Mouse (Mus musculus): Measurements from ENCODE around the gene Nup153. TPM values are rescaled to one million over a fixed set of nuclear protein-coding genes. Genes with fewer than 3 reads are reported as not detected.

The Nup153 gene
- polyA plus RNA-seq, 1 experiment from 2014 or later: 25.9 TPM

GRCm38 (mm10) chr13:46695932-46696331 is 31.8 kb downstream of the Nup153 start:
- peaks cover 47% of the 10 kb centered on the region for H3K36me3 ChIP-seq (replicated peaks; ENCODE audit: control insufficient read depth, insufficient read depth)
- H3K4me1 ChIP-seq (replicated peaks; ENCODE audit: control insufficient read depth, insufficient read depth, low read length): no peaks in the 10 kb centered on the region
- H3K4me2 ChIP-seq (replicated peaks): no peak overlapping the region
- H3K27ac ChIP-seq: no peak overlapping the region
- H3K9me3 ChIP-seq (ENCODE audit: control insufficient read depth, low read length): no peaks in the 10 kb centered on the region
- WGBS: 92% methylated on average over 1 of the region's 1 CpGs
- H3K27me3 ChIP-seq (ENCODE audit: control insufficient read depth, insufficient read depth, low read length): no peaks in the 10 kb centered on the region
- no peak overlapping the region for H3K4me3 ChIP-seq (replicated peaks; ENCODE audit: low read length)
- ATAC-seq (ENCODE audit: low FRiP score) (no peak), DNase-seq (ENCODE audit: low spot score) (no peak)
- H3K9ac ChIP-seq: no peak overlapping the region

- H3K36me3 ChIP-seq (replicated peaks; ENCODE audit: control insufficient read depth, insufficient read depth): peaks cover 44% of the 10 kb centered on the region
- no peak for DNase-seq (ENCODE audit: low spot score)
- no peak overlapping the region for H3K27ac ChIP-seq
- H3K9me3 ChIP-seq (ENCODE audit: control insufficient read depth, low read length): no peaks in the 10 kb centered on the region
- no peaks in the 10 kb centered on the region for H3K27me3 ChIP-seq (ENCODE audit: control insufficient read depth, insufficient read depth, low read length)
- no peak for ATAC-seq (ENCODE audit: low FRiP score)
- H3K4me1 ChIP-seq (replicated peaks; ENCODE audit: control insufficient read depth, insufficient read depth, low read length): no peaks in the 10 kb centered on the region
- H3K9ac ChIP-seq: no peak overlapping the region
- no peak overlapping the region for H3K4me3 ChIP-seq (replicated peaks; ENCODE audit: low read length)
- 68% methylated on average over 1 of the region's 1 CpGs for WGBS
- H3K4me2 ChIP-seq (replicated peaks): no peak overlapping the region
Observed at GRCm38 (mm10) chr13:46695296-46695908, 32.3 kb downstream of the Nup153 start.

- Histone ChIP-seq H3K4me3 (replicated peaks; ENCODE audit: low read length) (no peak overlapping the region), H3K27ac (no peak overlapping the region), H3K4me2 (replicated peaks) (no peak overlapping the region), H3K27me3 (ENCODE audit: control insufficient read depth, insufficient read depth, low read length) (no peaks in the 10 kb centered on the region), H3K9ac (no peak overlapping the region), H3K4me1 (replicated peaks; ENCODE audit: control insufficient read depth, insufficient read depth, low read length) (no peaks in the 10 kb centered on the region), H3K36me3 (replicated peaks; ENCODE audit: control insufficient read depth, insufficient read depth) (peaks cover 63% of the 10 kb centered on the region), H3K9me3 (ENCODE audit: control insufficient read depth, low read length) (no peaks in the 10 kb centered on the region)
- DNase-seq (ENCODE audit: low spot score): no peak
- 89% methylated on average over 4 of the region's 4 CpGs for WGBS
- no peak for ATAC-seq (ENCODE audit: low FRiP score)
Observed at GRCm38 (mm10) chr13:46690559-46691241, 37.0 kb downstream of the Nup153 start.

GRCm38 (mm10) chr13:46683370-46683769 is 44.4 kb downstream of the Nup153 start:
- H3K4me2 ChIP-seq (replicated peaks): no peak overlapping the region
- no peaks in the 10 kb centered on the region for H3K9me3 ChIP-seq (ENCODE audit: control insufficient read depth, low read length)
- DNase-seq (ENCODE audit: low spot score) (no peak), ATAC-seq (ENCODE audit: low FRiP score) (no peak)
- H3K9ac ChIP-seq: no peak overlapping the region
- H3K27ac ChIP-seq: no peak overlapping the region
- H3K27me3 ChIP-seq (ENCODE audit: control insufficient read depth, insufficient read depth, low read length): no peaks in the 10 kb centered on the region
- WGBS: 98% methylated on average over 1 of the region's 1 CpGs
- H3K4me1 ChIP-seq (replicated peaks; ENCODE audit: control insufficient read depth, insufficient read depth, low read length): no peaks in the 10 kb centered on the region
- peaks cover 86% of the 10 kb centered on the region for H3K36me3 ChIP-seq (replicated peaks; ENCODE audit: control insufficient read depth, insufficient read depth)
- H3K4me3 ChIP-seq (replicated peaks; ENCODE audit: low read length): no peak overlapping the region

- WGBS: 86% methylated on average over 2 of the region's 2 CpGs
- H3K36me3 ChIP-seq (replicated peaks; ENCODE audit: control insufficient read depth, insufficient read depth): peaks cover 88% of the 10 kb centered on the region
- H3K4me1 ChIP-seq (replicated peaks; ENCODE audit: control insufficient read depth, insufficient read depth, low read length): no peaks in the 10 kb centered on the region
- H3K27ac ChIP-seq: no peak overlapping the region
- no peaks in the 10 kb centered on the region for H3K27me3 ChIP-seq (ENCODE audit: control insufficient read depth, insufficient read depth, low read length)
- H3K9ac ChIP-seq: no peak overlapping the region
- H3K4me3 ChIP-seq (replicated peaks; ENCODE audit: low read length): no peak overlapping the region
- H3K4me2 ChIP-seq (replicated peaks): no peak overlapping the region
- no peaks in the 10 kb centered on the region for H3K9me3 ChIP-seq (ENCODE audit: control insufficient read depth, low read length)
- DNase-seq (ENCODE audit: low spot score) (no peak), ATAC-seq (ENCODE audit: low FRiP score) (no peak)
Observed at GRCm38 (mm10) chr13:46682921-46683320, 44.8 kb downstream of the Nup153 start.

- Histone ChIP-seq H3K4me1 (replicated peaks; ENCODE audit: control insufficient read depth, insufficient read depth, low read length) (no peaks in the 10 kb centered on the region), H3K36me3 (replicated peaks; ENCODE audit: control insufficient read depth, insufficient read depth) (peaks cover 78% of the 10 kb centered on the region), H3K9ac (no peak overlapping the region), H3K4me2 (replicated peaks) (no peak overlapping the region), H3K4me3 (replicated peaks; ENCODE audit: low read length) (no peak overlapping the region), H3K27ac (no peak overlapping the region), H3K27me3 (ENCODE audit: control insufficient read depth, insufficient read depth, low read length) (no peaks in the 10 kb centered on the region), H3K9me3 (ENCODE audit: control insufficient read depth, low read length) (no peaks in the 10 kb centered on the region)
- ATAC-seq (ENCODE audit: low FRiP score) (no peak), DNase-seq (ENCODE audit: low spot score) (no peak)
- WGBS: 90% methylated on average over 4 of the region's 4 CpGs
Observed at GRCm38 (mm10) chr13:46677721-46678120, 50.0 kb downstream of the Nup153 start.

GRCm38 (mm10) chr13:46674601-46675000 is 53.1 kb downstream of the Nup153 start:
- H3K9me3 ChIP-seq (ENCODE audit: control insufficient read depth, low read length): no peaks in the 10 kb centered on the region
- H3K27me3 ChIP-seq (ENCODE audit: control insufficient read depth, insufficient read depth, low read length): no peaks in the 10 kb centered on the region
- H3K4me3 ChIP-seq (replicated peaks; ENCODE audit: low read length): no peak overlapping the region
- WGBS: 83% methylated on average over 2 of the region's 2 CpGs
- peaks cover 11% of the 10 kb centered on the region for H3K4me1 ChIP-seq (replicated peaks; ENCODE audit: control insufficient read depth, insufficient read depth, low read length)
- peaks cover 72% of the 10 kb centered on the region for H3K36me3 ChIP-seq (replicated peaks; ENCODE audit: control insufficient read depth, insufficient read depth)
- H3K4me2 ChIP-seq (replicated peaks): no peak overlapping the region
- no peak overlapping the region for H3K27ac ChIP-seq
- no peak overlapping the region for H3K9ac ChIP-seq
- no peak for ATAC-seq (ENCODE audit: low FRiP score)
- DNase-seq (ENCODE audit: low spot score): no peak

- Histone ChIP-seq H3K27ac (no peak overlapping the region), H3K36me3 (replicated peaks; ENCODE audit: control insufficient read depth, insufficient read depth) (peaks cover 45% of the 10 kb centered on the region), H3K27me3 (ENCODE audit: control insufficient read depth, insufficient read depth, low read length) (no peaks in the 10 kb centered on the region), H3K9ac (peak overlapping the region; percentile 90), H3K4me2 (replicated peaks) (peak overlapping the region; percentile 57), H3K4me3 (replicated peaks; ENCODE audit: low read length) (peak overlapping the region; percentile 95), H3K4me1 (replicated peaks; ENCODE audit: control insufficient read depth, insufficient read depth, low read length) (peaks cover 11% of the 10 kb centered on the region), H3K9me3 (ENCODE audit: control insufficient read depth, low read length) (no peaks in the 10 kb centered on the region)
- ATAC-seq (ENCODE audit: low FRiP score): no peak
- WGBS: 66% methylated on average over 9 of the region's 9 CpGs
- DNase-seq (ENCODE audit: low spot score): no peak
Observed at GRCm38 (mm10) chr13:46670514-46670913, 57.2 kb downstream of the Nup153 start.

- WGBS: under 1% methylated on average over 63 of the region's 96 CpGs
- H3K36me3 ChIP-seq (replicated peaks; ENCODE audit: control insufficient read depth, insufficient read depth): peaks cover 37% of the 10 kb centered on the region
- peak overlapping the region; percentile 95 for H3K4me3 ChIP-seq (replicated peaks; ENCODE audit: low read length)
- no peak for DNase-seq (ENCODE audit: low spot score)
- peak overlapping the region; percentile 90 for H3K9ac ChIP-seq
- H3K27me3 ChIP-seq (ENCODE audit: control insufficient read depth, insufficient read depth, low read length): no peaks in the 10 kb centered on the region
- no peaks in the 10 kb centered on the region for H3K9me3 ChIP-seq (ENCODE audit: control insufficient read depth, low read length)
- peak overlapping the region; percentile 57 for H3K4me2 ChIP-seq (replicated peaks)
- peak overlapping the region; percentile 80 for H3K27ac ChIP-seq
- ATAC-seq (ENCODE audit: low FRiP score): peak; percentile 38
- peaks cover 11% of the 10 kb centered on the region for H3K4me1 ChIP-seq (replicated peaks; ENCODE audit: control insufficient read depth, insufficient read depth, low read length)
Observed at GRCm38 (mm10) chr13:46669620-46670271, 58.0 kb downstream of the Nup153 start.
